Mouse (Mus musculus) A20 (cell line): ENCODE data around the gene Rom1.
A peak's percentile ranks its signal among the peaks of the same experiment; 100 is the strongest.
"Not testable (repeated sequence)": the region's sequence is repeated elsewhere in the genome, so short reads cannot be mapped to it uniquely, and the experiment has no call there.

Experiments
- DNase-seq: peaks from one replicate; pipeline ENCODE4 v3.0.0-alpha.2; 2011; ENCODE audit warnings: low read depth, low spot score

Rom1 gene

GRCm38 (mm10) chr19:8929224-8930088 is at the start of gene Rom1, which contains the start of gene Eml3:
TSS of gene Rom1 (minus strand) at chr19:8929356.
TSS of gene Eml3 (plus strand) at chr19:8929552.
- peak; percentile 89 for DNase-seq

- peak; percentile 54 for DNase-seq
These were observed 47.4 kb upstream of the Rom1 start for GRCm38 (mm10) chr19:8976535-8976934.

GRCm38 (mm10) chr19:8975491-8975890 is 46.3 kb upstream of the Rom1 start:
- no peak for DNase-seq

GRCm38 (mm10) chr19:8974638-8975037 is 45.5 kb upstream of the Rom1 start:
- no peak for DNase-seq

GRCm38 (mm10) chr19:8972491-8972890 is 43.3 kb upstream of the Rom1 start:
- not testable (repeated sequence) for DNase-seq

GRCm38 (mm10) chr19:8967893-8968292 is 38.7 kb upstream of the Rom1 start:
- DNase-seq, result peak; percentile 38

GRCm38 (mm10) chr19:8967373-8967743 is 38.2 kb upstream of the Rom1 start:
- DNase-seq, result no peak

- peak; percentile 99 for DNase-seq
These were observed 37.6 kb upstream of the Rom1 start, which contains the start of gene Eef1g for GRCm38 (mm10) chr19:8966590-8967372. TSS of gene Eef1g (plus strand) at chr19:8967041.

- DNase-seq, result no peak
These were observed 37.0 kb upstream of the Rom1 start for GRCm38 (mm10) chr19:8966198-8966589.

GRCm38 (mm10) chr19:8965771-8966170 is 36.6 kb upstream of the Rom1 start:
- no peak for DNase-seq

GRCm38 (mm10) chr19:8965075-8965474 is 35.9 kb upstream of the Rom1 start:
- DNase-seq, result no peak

GRCm38 (mm10) chr19:8962256-8962655 is 33.1 kb upstream of the Rom1 start:
- DNase-seq, result no peak

- peak; percentile 44 for DNase-seq
These were observed 25.0 kb upstream of the Rom1 start for GRCm38 (mm10) chr19:8954171-8954570.

- DNase-seq, result peak; percentile 97
These were observed 24.2 kb upstream of the Rom1 start, which contains the start of gene Tut1 for GRCm38 (mm10) chr19:8953135-8954039. TSS of gene Tut1 (plus strand) at chr19:8953847.

GRCm38 (mm10) chr19:8952241-8952640 is 23.1 kb upstream of the Rom1 start:
- no peak for DNase-seq

GRCm38 (mm10) chr19:8950190-8950589 is 21.0 kb upstream of the Rom1 start:
- no peak for DNase-seq

GRCm38 (mm10) chr19:8946929-8947328 is 17.8 kb upstream of the Rom1 start:
- no peak for DNase-seq

- no peak for DNase-seq
These were observed 16.1 kb upstream of the Rom1 start for GRCm38 (mm10) chr19:8945251-8945650.

- no peak for DNase-seq
These were observed 15.6 kb upstream of the Rom1 start for GRCm38 (mm10) chr19:8944750-8945149.

GRCm38 (mm10) chr19:8944062-8944461 is 14.9 kb upstream of the Rom1 start:
- no peak for DNase-seq

- DNase-seq, result no peak
These were observed 13.9 kb upstream of the Rom1 start for GRCm38 (mm10) chr19:8943047-8943446.
